Mouse (Mus musculus): ENCODE results near the gene Mdm4. TPM values are rescaled to one million over a fixed set of nuclear protein-coding genes. Genes with fewer than 3 reads are reported as not detected.

The Mdm4 gene
- total and polyA plus RNA-seq, 2 experiments from 2014 or later, result 13.4 to 42.2 TPM

DNA sequence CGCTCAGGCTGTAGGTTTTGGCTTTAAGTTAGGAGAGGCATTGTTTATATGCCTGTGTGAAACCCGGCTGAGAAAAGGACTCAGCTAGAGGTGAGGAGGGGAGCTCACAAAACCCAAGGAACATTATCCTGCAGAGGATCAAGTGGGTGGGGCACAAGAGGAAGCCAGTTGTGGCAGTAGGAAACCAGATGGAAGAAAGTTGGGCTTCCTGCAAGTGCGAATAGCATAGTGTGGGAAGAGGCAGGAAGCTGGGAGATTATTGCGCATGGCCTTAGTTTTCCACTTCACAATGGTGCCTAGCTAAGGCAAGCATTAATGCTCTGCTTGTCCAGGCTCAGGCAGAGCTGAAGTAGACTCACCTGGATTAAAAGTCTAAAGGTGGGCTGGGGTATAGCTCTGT lies 30.3 kb upstream of the Mdm4 start:
- peaks cover 23% of the 10 kb centered on the region for H3K4me1 ChIP-seq (ENCODE audit: control insufficient read depth, insufficient read depth)
- 0 out of 2 replicates have a peak overlapping the region, but pooled peaks have one; percentile 0 for H3K4me2 ChIP-seq (ENCODE audit: low read depth, low read length)
- ATAC-seq (ENCODE audit: insufficient read depth, low read depth) (0 out of 2 replicates have a peak, but pooled peaks have one; percentile 21), DNase-seq (ENCODE audit: low spot score) (no peak)
- peaks cover 17% of the 10 kb centered on the region; the same call in 1 of the 2 replicates for H3K36me3 ChIP-seq (replicated peaks; ENCODE audit: control insufficient read depth, insufficient read depth, low read length)
- no peaks in the 10 kb centered on the region for H3K9me3 ChIP-seq (replicated peaks; ENCODE audit: control insufficient read depth, low read length)
- H3K9ac ChIP-seq (replicated peaks; ENCODE audit: low read depth, low read length), result no peak overlapping the region
- 58% methylated on average over 4 of the region's 4 CpGs for WGBS
- H3K27ac ChIP-seq (ENCODE audit: low read depth), result 0 out of 2 replicates have a peak overlapping the region, but pooled peaks have one; percentile 27
- no peak overlapping the region for H3K4me3 ChIP-seq (ENCODE audit: low read depth, low read length)
- TF ChIP-seq CTCF (IDR thresholded peaks at IDR 0.05; ENCODE audit: low read depth), result no peak
- no peak for TF ChIP-seq EP300 (IDR thresholded peaks at IDR 0.05; ENCODE audit: low read depth)
- H3K27me3 ChIP-seq (ENCODE audit: control insufficient read depth, insufficient read depth, low read length), result no peaks in the 10 kb centered on the region

DNA sequence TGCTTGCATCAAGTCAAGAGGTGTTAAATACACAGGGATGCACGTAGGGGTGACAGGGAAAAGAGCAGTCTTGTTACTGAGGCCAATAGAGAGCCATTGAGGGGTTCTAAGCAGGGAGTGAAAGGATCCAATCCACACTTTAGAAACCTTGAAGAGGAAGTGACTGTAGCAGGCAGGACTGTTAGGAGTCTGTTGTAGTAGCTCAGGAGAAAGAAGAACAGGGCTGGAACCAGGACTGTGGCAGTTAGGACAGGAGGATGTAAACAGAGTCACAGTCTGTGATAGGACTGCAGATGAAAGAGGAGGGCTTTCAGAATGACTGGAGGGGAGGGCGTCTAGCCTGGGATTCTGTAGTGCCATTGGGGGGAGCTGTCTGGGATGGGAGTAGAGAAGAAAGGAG lies 29.2 kb upstream of the Mdm4 start:
- Histone ChIP-seq H3K27ac (ENCODE audit: low read depth) (no peak overlapping the region), H3K4me1 (ENCODE audit: control insufficient read depth, insufficient read depth) (peaks cover 23% of the 10 kb centered on the region), H3K27me3 (ENCODE audit: control insufficient read depth, insufficient read depth, low read length) (no peaks in the 10 kb centered on the region), H3K9me3 (replicated peaks; ENCODE audit: control insufficient read depth, low read length) (no peaks in the 10 kb centered on the region), H3K4me3 (ENCODE audit: low read depth, low read length) (no peak overlapping the region), H3K4me2 (ENCODE audit: low read depth, low read length) (no peak overlapping the region), H3K9ac (replicated peaks; ENCODE audit: low read depth, low read length) (no peak overlapping the region), H3K36me3 (replicated peaks; ENCODE audit: control insufficient read depth, insufficient read depth, low read length) (peaks cover 17% of the 10 kb centered on the region; the same call in 1 of the 2 replicates)
- 52% methylated on average over 2 of the region's 2 CpGs for WGBS
- DNase-seq (ENCODE audit: low spot score) (no peak), ATAC-seq (ENCODE audit: insufficient read depth, low read depth) (no peak)
- no peak for TF ChIP-seq EP300 (IDR thresholded peaks at IDR 0.05; ENCODE audit: low read depth)
- TF ChIP-seq CTCF (IDR thresholded peaks at IDR 0.05; ENCODE audit: low read depth), result no peak

DNA sequence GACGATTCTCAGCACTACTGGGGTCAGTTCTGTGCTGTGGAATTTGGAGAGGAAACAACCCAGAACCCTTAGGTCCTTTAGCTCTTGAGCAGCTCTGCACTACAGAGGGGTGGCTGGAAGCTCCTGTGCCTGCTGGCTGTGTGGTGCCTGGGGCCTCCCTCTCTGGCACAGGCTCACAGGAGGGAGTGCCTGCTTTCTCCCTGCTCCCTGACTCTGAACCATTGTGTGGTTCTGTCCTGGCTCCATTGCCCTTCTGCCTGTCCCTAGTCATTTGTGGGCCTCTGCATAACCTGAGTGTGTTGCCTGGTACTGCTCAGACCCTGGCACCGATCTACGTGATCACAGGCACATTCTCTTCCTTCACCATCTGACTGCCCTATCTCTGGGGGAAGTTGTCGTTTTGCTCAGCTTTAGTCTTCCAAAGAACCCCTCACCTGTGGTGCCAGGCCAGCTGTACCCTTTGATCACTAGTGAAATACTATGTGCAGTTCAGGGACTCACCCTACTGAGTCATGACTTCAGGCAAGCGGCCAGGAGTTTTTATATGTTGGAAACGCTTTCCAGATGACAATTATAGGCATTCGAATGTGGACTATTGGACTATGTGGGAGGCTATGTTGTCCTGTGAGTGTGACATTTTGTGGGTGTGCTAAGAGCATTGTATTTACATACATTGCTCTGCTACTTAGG lies 27.1 kb upstream of the Mdm4 start:
- H3K4me2 ChIP-seq (ENCODE audit: low read depth, low read length), result no peak overlapping the region
- no peaks in the 10 kb centered on the region for H3K9me3 ChIP-seq (replicated peaks; ENCODE audit: control insufficient read depth, low read length)
- WGBS, result 25% methylated on average over 7 of the region's 7 CpGs
- peaks cover 28% of the 10 kb centered on the region for H3K4me1 ChIP-seq (ENCODE audit: control insufficient read depth, insufficient read depth)
- 0 out of 2 replicates have a peak overlapping the region, but pooled peaks have one; percentile 8 for H3K9ac ChIP-seq (replicated peaks; ENCODE audit: low read depth, low read length)
- no peak for TF ChIP-seq CTCF (IDR thresholded peaks at IDR 0.05; ENCODE audit: low read depth)
- TF ChIP-seq EP300 (IDR thresholded peaks at IDR 0.05; ENCODE audit: low read depth), result no peak
- H3K4me3 ChIP-seq (ENCODE audit: low read depth, low read length), result no peak overlapping the region
- 0 out of 2 replicates have a peak, but pooled peaks cover 4% of the 10 kb centered on the region for H3K36me3 ChIP-seq (replicated peaks; ENCODE audit: control insufficient read depth, insufficient read depth, low read length)
- no peaks in the 10 kb centered on the region for H3K27me3 ChIP-seq (ENCODE audit: control insufficient read depth, insufficient read depth, low read length)
- DNase-seq (ENCODE audit: low spot score), result no peak
- peak; percentile 57 for ATAC-seq (ENCODE audit: insufficient read depth, low read depth)
- H3K27ac ChIP-seq (ENCODE audit: low read depth), result peak overlapping the region; percentile 58

DNA sequence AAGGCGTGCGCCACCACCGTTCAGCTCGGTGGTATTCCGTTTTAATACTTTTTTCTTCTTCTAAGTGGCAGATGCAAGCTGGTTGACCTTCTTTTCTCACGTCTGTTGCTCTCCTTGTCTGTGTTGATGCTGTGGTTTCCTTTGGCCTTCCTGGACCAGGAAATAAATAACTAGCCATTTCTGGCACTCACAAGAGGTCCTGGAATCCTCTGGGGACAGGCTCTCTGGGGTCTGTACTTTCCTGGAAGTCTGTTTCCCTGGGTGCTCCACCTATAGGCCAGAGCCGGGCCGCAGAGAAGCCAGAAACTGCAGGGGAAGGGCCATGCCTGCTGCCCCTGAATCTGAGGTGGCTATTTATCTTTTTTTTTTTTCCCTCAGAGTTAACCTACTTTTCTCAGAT lies 24.0 kb upstream of the Mdm4 start:
- TF ChIP-seq EP300 (IDR thresholded peaks at IDR 0.05; ENCODE audit: low read depth) (no peak), CTCF (IDR thresholded peaks at IDR 0.05; ENCODE audit: low read depth) (no peak)
- H3K4me1 ChIP-seq (ENCODE audit: control insufficient read depth, insufficient read depth), result peaks cover 26% of the 10 kb centered on the region
- H3K9ac ChIP-seq (replicated peaks; ENCODE audit: low read depth, low read length), result no peak overlapping the region; the same call in 1 of the 2 replicates
- H3K4me2 ChIP-seq (ENCODE audit: low read depth, low read length), result no peak overlapping the region
- 61% methylated on average over 8 of the region's 8 CpGs for WGBS
- H3K4me3 ChIP-seq (ENCODE audit: low read depth, low read length), result no peak overlapping the region
- DNase-seq (ENCODE audit: low spot score), result no peak
- H3K9me3 ChIP-seq (replicated peaks; ENCODE audit: control insufficient read depth, low read length), result no peaks in the 10 kb centered on the region
- no peak for ATAC-seq (ENCODE audit: insufficient read depth, low read depth)
- no peaks in the 10 kb centered on the region for H3K27me3 ChIP-seq (ENCODE audit: control insufficient read depth, insufficient read depth, low read length)
- H3K27ac ChIP-seq (ENCODE audit: low read depth), result no peak overlapping the region
- no peaks in the 10 kb centered on the region for H3K36me3 ChIP-seq (replicated peaks; ENCODE audit: control insufficient read depth, insufficient read depth, low read length)

DNA sequence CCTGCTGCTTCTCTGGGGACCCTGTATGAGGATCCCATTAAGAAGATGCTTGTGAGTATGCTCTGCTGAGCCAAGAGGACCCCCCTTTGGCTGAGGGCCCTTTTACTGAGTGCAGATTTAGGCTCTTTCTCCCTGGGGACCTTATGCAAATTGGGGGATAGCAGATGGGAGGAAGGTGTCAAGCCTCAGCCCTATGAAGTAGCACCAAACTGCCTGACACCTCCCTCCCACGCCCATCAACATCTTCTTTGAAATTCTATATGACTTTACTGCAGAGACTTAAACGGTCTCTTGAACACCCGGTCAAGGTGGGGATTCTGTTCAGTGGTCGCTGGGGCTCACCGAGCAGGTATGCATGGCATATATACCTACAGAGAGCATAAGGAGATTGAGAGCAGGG lies 22.7 kb upstream of the Mdm4 start:
- DNase-seq (ENCODE audit: low spot score) (no peak), ATAC-seq (ENCODE audit: insufficient read depth, low read depth) (no peak)
- no peaks in the 10 kb centered on the region for H3K36me3 ChIP-seq (replicated peaks; ENCODE audit: control insufficient read depth, insufficient read depth, low read length)
- no peak overlapping the region for H3K9ac ChIP-seq (replicated peaks; ENCODE audit: low read depth, low read length)
- H3K4me2 ChIP-seq (ENCODE audit: low read depth, low read length), result no peak overlapping the region
- no peak overlapping the region for H3K27ac ChIP-seq (ENCODE audit: low read depth)
- H3K4me1 ChIP-seq (ENCODE audit: control insufficient read depth, insufficient read depth), result peaks cover 21% of the 10 kb centered on the region
- 55% methylated on average over 5 of the region's 5 CpGs for WGBS
- TF ChIP-seq CTCF (IDR thresholded peaks at IDR 0.05; ENCODE audit: low read depth) (no peak), EP300 (IDR thresholded peaks at IDR 0.05; ENCODE audit: low read depth) (no peak)
- H3K9me3 ChIP-seq (replicated peaks; ENCODE audit: control insufficient read depth, low read length), result no peaks in the 10 kb centered on the region
- H3K4me3 ChIP-seq (ENCODE audit: low read depth, low read length), result no peak overlapping the region
- no peaks in the 10 kb centered on the region for H3K27me3 ChIP-seq (ENCODE audit: control insufficient read depth, insufficient read depth, low read length)
